Mouse (Mus musculus): ENCODE results near the gene Gdf9.

DNA sequence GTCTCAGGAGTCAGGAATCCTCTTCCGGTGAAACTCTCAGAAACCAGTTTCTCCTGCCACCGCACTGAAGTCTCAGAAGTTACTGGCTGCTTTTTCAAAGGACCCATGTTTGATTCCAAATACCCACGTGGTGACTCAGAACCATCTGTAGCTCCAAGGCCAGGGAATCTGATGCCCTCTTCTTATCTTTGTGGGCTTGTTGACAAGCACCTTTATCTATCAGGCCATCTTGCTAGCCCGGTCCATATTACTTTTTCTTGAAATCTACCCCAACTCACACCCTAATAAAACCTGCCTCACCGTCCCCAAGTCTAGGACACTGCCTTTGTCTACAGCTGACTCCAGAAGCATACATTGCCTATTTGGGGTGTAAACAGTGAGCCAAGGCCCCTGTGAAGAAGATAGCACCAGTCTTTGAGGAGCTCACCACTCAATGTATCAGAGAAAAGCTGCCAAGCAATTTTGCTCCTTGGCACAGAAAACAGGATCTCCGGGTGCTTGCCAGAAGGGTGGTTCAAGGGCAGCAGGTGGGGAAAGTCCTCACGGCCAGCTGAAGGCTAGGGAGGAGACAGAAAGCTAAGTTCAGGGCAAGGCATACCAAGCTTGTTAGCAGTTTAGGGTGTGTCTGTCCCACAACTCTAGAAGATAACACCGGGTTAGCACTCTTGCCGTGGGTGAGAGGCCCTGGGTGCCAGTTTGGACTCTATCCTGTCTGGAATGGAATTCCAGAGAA is 52.5 kb downstream of the Gdf9 start:
- TF ChIP-seq POLR2A (IDR thresholded peaks at IDR 0.05; ENCODE audit: borderline replicate concordance, control insufficient read depth, low read depth, low read length) (no peak), CTCF (IDR thresholded peaks at IDR 0.05; ENCODE audit: control insufficient read depth, insufficient read depth, low read length) (no peak)
